Mouse (Mus musculus) liver, embryonic 11.5 days (tissue): ENCODE results near the gene Ror1. TPM values are rescaled to one million over a fixed set of nuclear protein-coding genes. Genes with fewer than 3 reads are reported as not detected.

ENCODE experiments used
- ATAC-seq: fragments of 200-750 bp; cut with Nextera tagmentation; replicated peaks from 2 replicates; pipeline ENCODE4 v1.8.0; 2017; ENCODE audit warnings: moderate number of reproducible peaks, mild to moderate bottlenecking, moderate TSS enrichment, moderate library complexity; ENCODE audit not compliant: low FRiP score
- DNase-seq: peaks from one replicate; pipeline ENCODE4 v3.0.0-alpha.2; 2017; ENCODE audit warnings: low spot score
- H3K27ac ChIP-seq: fragments of 300-500 bp; sonication (generic); 2 replicates; pipeline ENCODE4 v1.5.1; 2014; ENCODE audit warnings: mild to moderate bottlenecking, low read depth, low read length, control low read depth
- H3K27me3 ChIP-seq: fragments of 300-500 bp; sonication (generic); replicated peaks from 2 replicates; pipeline ENCODE4 v1.6.1; 2014; ENCODE audit warnings: low read length, mixed read lengths; ENCODE audit not compliant: control insufficient read depth, insufficient read depth
- H3K36me3 ChIP-seq: fragments of 300-500 bp; sonication (generic); 2 replicates; pipeline ENCODE4 v1.6.1; 2014; ENCODE audit warnings: mild to moderate bottlenecking, low read length, moderate library complexity, mixed read lengths; ENCODE audit not compliant: control insufficient read depth, insufficient read depth
- H3K4me1 ChIP-seq: fragments of 300-500 bp; sonication (generic); replicated peaks from 2 replicates; pipeline ENCODE4 v1.6.1; 2014; ENCODE audit warnings: low read length, mixed read lengths; ENCODE audit not compliant: control insufficient read depth, insufficient read depth
- H3K4me2 ChIP-seq: fragments of 300-500 bp; sonication (generic); 2 replicates; pipeline ENCODE4 v1.6.1; 2014; ENCODE audit warnings: mild to moderate bottlenecking, control low read depth, moderate library complexity
- H3K4me3 ChIP-seq: fragments of 300-500 bp; sonication (generic); 2 replicates; pipeline ENCODE4 v1.5.1; 2014; ENCODE audit warnings: low read depth, low read length, control low read depth
- H3K9ac ChIP-seq: fragments of 300-500 bp; sonication (generic); 2 replicates; pipeline ENCODE4 v1.6.1; 2014; ENCODE audit warnings: low read depth, low read length, control low read depth
- H3K9me3 ChIP-seq: fragments of 300-500 bp; sonication (generic); 2 replicates; pipeline ENCODE4 v1.6.1; 2016; ENCODE audit warnings: low read length, inconsistent platforms, mixed read lengths; ENCODE audit not compliant: control insufficient read depth
- WGBS: fragments of 180-500 bp; shearing (Covaris S2); extraction: QIAGEN DNeasy Blood & Tissue Kit; methylation state at CpG from one replicate; pipeline ENCODE4 v1.1.7; 2014; 5-methylcytosine and 5-hydroxymethylcytosine counted together
- polyA plus RNA-seq: library from polyadenylated mRNA; unstranded; fragments of >200 nt; fragmentation: Nextera tagmentation; extraction: Ambion mirVana; gene quantifications from 2 replicates; pipeline ENCODE4 v1.2.1, GENCODE M21; 2014

Gene Ror1
- polyA plus RNA-seq, 1 experiment from 2014 or later, result 4.1 TPM

DNA sequence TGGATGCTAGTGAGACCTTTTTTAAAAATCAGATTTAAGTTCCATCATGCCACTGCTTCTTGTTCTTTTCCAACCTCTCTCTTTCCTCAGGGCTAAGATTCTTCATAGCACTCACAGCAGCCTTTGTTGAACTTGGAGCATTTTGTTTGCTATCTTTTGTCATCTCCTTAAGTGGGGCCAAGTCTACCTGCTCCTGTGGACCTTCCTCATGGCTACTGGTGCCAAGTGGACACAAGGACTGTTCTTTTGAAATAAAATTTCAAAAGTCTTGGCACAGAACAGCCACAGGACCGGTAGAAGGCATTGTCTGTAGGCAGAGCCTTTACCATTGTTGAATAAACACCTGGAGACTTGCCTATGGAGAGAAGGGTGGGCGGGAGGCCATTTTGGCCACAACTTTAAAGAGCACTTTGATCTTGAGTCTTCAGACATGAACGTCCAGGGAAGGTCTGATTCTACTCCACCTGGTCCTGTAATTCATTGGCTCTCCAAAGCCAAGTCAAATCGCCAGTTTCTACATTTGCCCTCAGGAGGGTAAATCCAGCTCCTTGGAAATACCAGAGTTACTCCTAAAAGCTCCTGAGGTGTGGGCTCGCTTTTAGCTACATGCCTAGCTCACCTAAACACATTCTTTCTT lies 195.5 kb downstream of the Ror1 start:
- Histone ChIP-seq H3K4me2 (no peak overlapping the region), H3K36me3 (no peaks in the 10 kb centered on the region), H3K27ac (no peak overlapping the region), H3K4me1 (no peaks in the 10 kb centered on the region), H3K9me3 (no peaks in the 10 kb centered on the region), H3K9ac (no peak overlapping the region), H3K27me3 (no peaks in the 10 kb centered on the region), H3K4me3 (no peak overlapping the region)
- no peak for ATAC-seq
- 69% methylated on average over 5 of the region's 5 CpGs for WGBS
- DNase-seq, result no peak

DNA sequence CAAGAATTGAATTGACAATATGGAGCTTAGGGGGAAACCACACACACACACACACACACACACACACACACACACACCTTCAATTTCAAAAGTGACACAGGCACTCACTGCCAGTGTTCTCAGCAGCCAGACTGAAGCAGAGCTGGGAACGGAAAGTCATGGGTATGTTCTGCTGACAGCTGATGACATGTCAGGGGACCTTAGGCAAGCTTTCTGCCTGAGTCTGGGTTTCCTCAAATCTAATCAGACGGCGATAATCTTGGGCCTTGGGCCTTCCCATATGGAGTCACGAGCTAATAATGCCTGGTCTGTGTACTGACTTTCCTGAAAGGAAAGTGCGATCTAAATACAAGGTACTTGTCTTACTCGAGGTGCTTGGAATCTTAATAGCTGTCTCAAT lies 202.1 kb downstream of the Ror1 start:
- ATAC-seq (no peak), DNase-seq (no peak)
- Histone ChIP-seq H3K9me3 (no peaks in the 10 kb centered on the region), H3K4me3 (no peak overlapping the region), H3K4me2 (no peak overlapping the region), H3K36me3 (no peaks in the 10 kb centered on the region), H3K27me3 (no peaks in the 10 kb centered on the region), H3K4me1 (no peaks in the 10 kb centered on the region), H3K9ac (no peak overlapping the region), H3K27ac (no peak overlapping the region)
- 52% methylated on average over 6 of the region's 6 CpGs for WGBS

DNA sequence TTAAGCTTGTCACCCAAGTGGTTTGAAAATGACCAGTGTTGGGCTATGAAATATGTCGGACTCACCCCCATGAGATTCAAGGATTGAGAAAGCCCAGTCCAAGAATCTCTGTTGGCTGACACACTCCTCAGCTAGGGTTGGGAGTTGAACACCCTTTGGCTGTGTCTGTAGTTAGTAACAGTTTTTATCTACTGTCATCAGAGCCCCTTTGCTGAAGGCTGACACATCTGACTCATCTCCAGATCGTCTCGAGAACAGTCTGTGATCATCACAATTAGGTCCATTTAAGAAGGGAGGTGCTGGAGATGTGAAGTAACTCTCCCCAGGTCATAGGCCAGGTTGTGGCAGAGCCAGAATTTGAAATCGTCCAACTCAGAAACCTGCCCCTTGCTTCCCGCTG lies 203.0 kb downstream of the Ror1 start:
- H3K4me3 ChIP-seq, result no peak overlapping the region
- no peaks in the 10 kb centered on the region for H3K4me1 ChIP-seq
- H3K4me2 ChIP-seq, result no peak overlapping the region
- 72% methylated on average over 5 of the region's 5 CpGs for WGBS
- H3K27me3 ChIP-seq, result no peaks in the 10 kb centered on the region
- DNase-seq, result no peak
- H3K36me3 ChIP-seq, result no peaks in the 10 kb centered on the region
- ATAC-seq, result no peak
- H3K9me3 ChIP-seq, result no peaks in the 10 kb centered on the region
- H3K9ac ChIP-seq, result no peak overlapping the region
- H3K27ac ChIP-seq, result no peak overlapping the region

DNA sequence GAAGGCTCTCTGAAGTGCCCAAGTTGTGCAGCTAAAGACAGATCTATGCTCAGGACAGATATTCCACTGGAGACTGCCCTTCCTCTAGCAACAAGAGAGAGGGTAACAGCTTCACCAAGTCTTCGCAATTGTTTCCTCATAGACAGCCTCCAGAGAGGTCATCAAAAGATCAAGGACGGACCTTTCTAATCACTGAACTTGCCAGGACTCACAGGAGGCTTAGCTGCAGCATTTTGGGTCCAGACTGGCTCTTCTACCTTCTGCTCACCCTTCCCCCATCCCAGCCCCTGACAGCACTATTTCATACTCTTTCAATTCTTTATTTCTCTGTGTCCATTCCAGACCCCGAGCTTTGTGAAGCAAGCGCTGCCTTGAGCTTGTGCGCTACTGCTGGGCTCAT lies 204.6 kb downstream of the Ror1 start:
- ATAC-seq (no peak), DNase-seq (no peak)
- Histone ChIP-seq H3K9ac (no peak overlapping the region), H3K4me1 (no peaks in the 10 kb centered on the region), H3K27ac (no peak overlapping the region), H3K4me3 (no peak overlapping the region), H3K27me3 (no peaks in the 10 kb centered on the region), H3K4me2 (no peak overlapping the region), H3K9me3 (no peaks in the 10 kb centered on the region), H3K36me3 (no peaks in the 10 kb centered on the region)
- 62% methylated on average over 5 of the region's 5 CpGs for WGBS

DNA sequence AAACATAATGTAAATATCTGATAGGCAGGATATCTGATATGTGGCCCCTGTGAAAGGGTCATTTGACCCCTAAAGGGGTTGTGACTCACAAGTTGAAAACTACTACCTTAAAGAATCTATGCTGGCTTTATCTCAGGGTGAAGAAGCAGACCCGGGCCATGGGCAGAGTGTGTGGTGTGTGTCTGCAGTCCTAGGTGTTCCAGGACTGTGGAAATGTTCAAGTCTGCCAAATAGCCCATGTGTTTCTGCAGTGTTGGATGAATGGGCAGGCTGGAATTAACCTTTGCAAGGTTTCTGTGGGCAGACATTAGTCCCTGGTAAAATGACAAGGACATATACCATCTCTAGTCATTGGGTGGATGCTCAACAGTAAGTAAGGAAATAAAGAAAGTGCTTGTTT lies 205.8 kb downstream of the Ror1 start:
- H3K4me1 ChIP-seq, result no peaks in the 10 kb centered on the region
- no peaks in the 10 kb centered on the region for H3K27me3 ChIP-seq
- no peak overlapping the region for H3K4me3 ChIP-seq
- DNase-seq, result no peak
- 77% methylated on average over 1 of the region's 1 CpGs for WGBS
- H3K4me2 ChIP-seq, result no peak overlapping the region
- no peak overlapping the region for H3K9ac ChIP-seq
- no peak for ATAC-seq
- no peaks in the 10 kb centered on the region for H3K36me3 ChIP-seq
- no peak overlapping the region for H3K27ac ChIP-seq
- H3K9me3 ChIP-seq, result no peaks in the 10 kb centered on the region

DNA sequence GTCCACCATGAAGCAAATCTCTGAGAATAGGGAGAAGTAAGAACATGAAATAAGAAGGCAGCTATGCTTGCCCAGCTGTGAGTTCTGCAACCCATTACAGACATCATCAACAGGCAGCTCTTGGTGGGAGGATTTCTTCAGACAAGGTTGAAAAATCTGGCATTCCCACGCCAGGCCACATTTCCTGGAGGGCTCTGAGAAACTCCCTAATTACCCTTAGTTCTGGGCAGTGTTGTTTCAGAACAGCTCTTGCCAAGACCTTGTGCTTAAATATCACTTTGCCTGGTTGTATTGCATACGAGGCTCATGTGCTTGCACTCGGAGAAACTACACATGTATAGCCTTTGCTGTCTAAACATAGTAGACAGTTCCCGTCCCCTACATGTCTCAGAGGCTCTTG lies 211.8 kb downstream of the Ror1 start:
- Histone ChIP-seq H3K27ac (no peak overlapping the region), H3K4me2 (no peak overlapping the region), H3K36me3 (no peaks in the 10 kb centered on the region), H3K9ac (no peak overlapping the region), H3K9me3 (no peaks in the 10 kb centered on the region), H3K4me3 (no peak overlapping the region), H3K27me3 (no peaks in the 10 kb centered on the region), H3K4me1 (no peaks in the 10 kb centered on the region)
- DNase-seq (no peak), ATAC-seq (no peak)
- WGBS, result 67% methylated on average over 4 of the region's 4 CpGs

DNA sequence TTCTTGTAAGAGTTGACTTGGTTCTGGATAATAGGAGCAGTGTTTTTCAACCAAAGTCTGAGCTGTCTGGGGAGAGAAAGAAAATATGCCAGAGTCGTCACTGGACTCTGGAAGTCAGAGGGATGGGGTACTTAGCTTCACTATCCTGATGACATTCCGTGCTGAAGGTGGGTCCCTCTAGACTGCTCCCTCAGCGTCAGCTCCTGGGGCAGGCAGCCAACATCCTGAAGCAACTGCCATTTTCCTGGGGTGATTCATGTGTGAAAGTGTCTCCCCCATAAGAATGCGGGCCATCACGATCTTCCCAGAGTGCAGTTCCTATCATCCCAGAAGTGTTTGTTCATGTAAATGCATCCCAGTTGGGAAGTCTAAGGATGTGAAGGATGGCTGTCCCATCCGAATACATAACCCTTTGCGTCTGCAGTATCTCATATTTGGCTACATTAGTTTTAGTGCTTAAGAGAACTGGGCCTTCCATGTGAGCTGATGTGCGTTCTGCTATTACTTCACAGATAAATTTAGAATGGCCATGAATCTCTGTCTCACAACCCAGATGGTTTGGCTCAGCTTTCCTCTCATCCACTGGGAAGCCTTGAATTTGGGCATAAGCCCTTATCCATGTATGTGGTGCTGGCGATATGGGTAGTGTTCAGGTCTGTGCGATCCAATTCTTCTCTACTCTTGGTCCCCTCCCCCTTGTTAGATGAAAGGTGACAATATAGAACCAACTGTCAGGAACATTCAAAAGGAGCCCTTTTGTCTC lies 216.4 kb downstream of the Ror1 start:
- ATAC-seq (no peak), DNase-seq (no peak)
- H3K36me3 ChIP-seq, result no peaks in the 10 kb centered on the region
- no peak overlapping the region for H3K4me2 ChIP-seq
- H3K9me3 ChIP-seq, result no peaks in the 10 kb centered on the region
- no peak overlapping the region for H3K27ac ChIP-seq
- H3K4me1 ChIP-seq, result no peaks in the 10 kb centered on the region
- 75% methylated on average over 10 of the region's 10 CpGs for WGBS
- no peak overlapping the region for H3K9ac ChIP-seq
- no peak overlapping the region for H3K4me3 ChIP-seq
- H3K27me3 ChIP-seq, result no peaks in the 10 kb centered on the region

DNA sequence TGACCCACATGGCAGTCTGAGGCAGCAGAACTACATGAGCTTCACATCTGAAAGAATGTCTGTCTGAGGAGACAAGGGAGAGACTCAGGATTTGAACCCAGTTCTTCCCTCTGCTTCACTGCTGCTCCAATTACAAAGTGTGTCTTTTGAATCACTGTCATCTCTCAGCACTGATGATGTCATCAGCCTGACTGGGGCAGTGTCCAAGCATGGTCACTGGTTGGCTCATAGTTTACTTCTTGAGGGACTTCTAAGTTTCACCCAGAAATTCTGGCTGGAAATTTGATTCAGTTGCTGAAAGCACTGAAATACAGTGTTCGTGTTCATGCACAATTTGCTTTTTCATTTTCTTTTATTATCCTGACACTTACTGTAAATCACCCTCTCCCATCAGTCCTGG lies 219.5 kb downstream of the Ror1 start:
- H3K27me3 ChIP-seq, result no peaks in the 10 kb centered on the region
- H3K4me2 ChIP-seq, result no peak overlapping the region
- no peaks in the 10 kb centered on the region for H3K36me3 ChIP-seq
- no peak overlapping the region for H3K9ac ChIP-seq
- no peaks in the 10 kb centered on the region for H3K4me1 ChIP-seq
- H3K9me3 ChIP-seq, result no peaks in the 10 kb centered on the region
- H3K27ac ChIP-seq, result no peak overlapping the region
- DNase-seq (no peak), ATAC-seq (no peak)
- H3K4me3 ChIP-seq, result no peak overlapping the region
- WGBS, result 53% methylated on average over 1 of the region's 1 CpGs

DNA sequence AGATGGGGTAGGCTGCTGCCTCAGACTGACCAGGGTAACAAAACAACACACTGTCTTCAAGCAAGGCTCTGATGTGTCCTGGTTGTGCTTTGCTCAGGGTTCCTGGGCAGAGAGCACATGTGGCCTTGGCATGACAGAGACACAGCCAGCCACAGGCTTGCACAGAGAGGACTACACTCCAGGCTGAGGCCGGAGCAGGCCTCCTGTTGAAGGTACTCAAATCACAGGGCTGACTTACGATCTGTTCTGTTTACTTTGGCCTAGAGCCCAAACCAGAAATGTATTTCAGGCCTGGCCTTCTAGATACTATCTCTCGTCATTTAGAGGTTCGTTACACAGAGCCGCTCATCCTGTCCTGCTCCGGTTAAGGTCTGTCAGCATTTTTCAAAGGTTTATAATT lies 226.2 kb downstream of the Ror1 start:
- no peaks in the 10 kb centered on the region for H3K27me3 ChIP-seq
- WGBS, result 46% methylated on average over 6 of the region's 6 CpGs
- no peak overlapping the region for H3K9ac ChIP-seq
- H3K27ac ChIP-seq, result no peak overlapping the region
- H3K9me3 ChIP-seq, result no peaks in the 10 kb centered on the region
- DNase-seq, result no peak
- H3K4me3 ChIP-seq, result no peak overlapping the region
- no peak overlapping the region for H3K4me2 ChIP-seq
- no peaks in the 10 kb centered on the region for H3K36me3 ChIP-seq
- no peaks in the 10 kb centered on the region for H3K4me1 ChIP-seq
- peak; percentile 20; the same call in 1 of the 2 replicates for ATAC-seq
